Mouse (Mus musculus) cerebellum, adult 2 months (tissue): ENCODE measurements around the gene F7. TPM values are rescaled to one million over a fixed set of nuclear protein-coding genes. Genes with fewer than 3 reads are reported as not detected.
A peak's percentile ranks its signal among the peaks of the same experiment; 100 is the strongest.

Experiments
- DNase-seq, 2 experiments: peaks; one replicate each; pipeline ENCODE4 v3.0.0; 2021
- H3K27ac ChIP-seq: fragments of 200-500 bp; 2 replicates; pipeline ENCODE4 v1.5.1; 2012; ENCODE audit warnings: low read length, control low read depth, inconsistent platforms; ENCODE audit not compliant: insufficient read depth
- H3K27me3 ChIP-seq: fragments of 200-500 bp; 2 replicates; pipeline ENCODE4 v1.6.1; 2012; ENCODE audit warnings: inconsistent platforms, mild to moderate bottlenecking, low read length, moderate library complexity; ENCODE audit not compliant: control insufficient read depth, insufficient read depth
- H3K4me1 ChIP-seq: fragments of 200-500 bp; 2 replicates; pipeline ENCODE4 v1.6.1; 2011; ENCODE audit warnings: low read length; ENCODE audit not compliant: control insufficient read depth, insufficient read depth
- H3K4me3 ChIP-seq: fragments of 200-500 bp; replicated peaks from 2 replicates; pipeline ENCODE3; 2011; ENCODE audit warnings: mild to moderate bottlenecking, low read depth, low read length, control low read depth; ENCODE audit not compliant: insufficient read depth
- CTCF ChIP-seq: fragments of 200-500 bp; IDR thresholded peaks from 2 replicates; pipeline ENCODE4 v1.5.1; 2011; ENCODE audit warnings: low read depth, mild to moderate bottlenecking, control low read depth, low read length, moderate library complexity, borderline replicate concordance; ENCODE audit not compliant: insufficient read depth
- POLR2A ChIP-seq: fragments of 200-500 bp; IDR thresholded peaks from 2 replicates; pipeline ENCODE4 v1.6.1; 2011; ENCODE audit warnings: low read length, control low read depth, borderline replicate concordance; ENCODE audit not compliant: insufficient read depth
- WGBS: fragments of 180-500 bp; shearing (Covaris S2); methylation state at CpG from one replicate; pipeline ENCODE4 v1.1.7; 2018; 5-methylcytosine and 5-hydroxymethylcytosine counted together
- polyA plus RNA-seq: library from polyadenylated mRNA; depleted of rRNA; stranded (reverse); fragments of >200 nt; gene quantifications from 2 replicates; pipeline ENCODE4 v1.2.3, GENCODE M21; 2012; rRNA removed

Gene F7
- polyA plus RNA-seq, result 0.05 and 0.06 TPM in 2 replicates

DNA sequence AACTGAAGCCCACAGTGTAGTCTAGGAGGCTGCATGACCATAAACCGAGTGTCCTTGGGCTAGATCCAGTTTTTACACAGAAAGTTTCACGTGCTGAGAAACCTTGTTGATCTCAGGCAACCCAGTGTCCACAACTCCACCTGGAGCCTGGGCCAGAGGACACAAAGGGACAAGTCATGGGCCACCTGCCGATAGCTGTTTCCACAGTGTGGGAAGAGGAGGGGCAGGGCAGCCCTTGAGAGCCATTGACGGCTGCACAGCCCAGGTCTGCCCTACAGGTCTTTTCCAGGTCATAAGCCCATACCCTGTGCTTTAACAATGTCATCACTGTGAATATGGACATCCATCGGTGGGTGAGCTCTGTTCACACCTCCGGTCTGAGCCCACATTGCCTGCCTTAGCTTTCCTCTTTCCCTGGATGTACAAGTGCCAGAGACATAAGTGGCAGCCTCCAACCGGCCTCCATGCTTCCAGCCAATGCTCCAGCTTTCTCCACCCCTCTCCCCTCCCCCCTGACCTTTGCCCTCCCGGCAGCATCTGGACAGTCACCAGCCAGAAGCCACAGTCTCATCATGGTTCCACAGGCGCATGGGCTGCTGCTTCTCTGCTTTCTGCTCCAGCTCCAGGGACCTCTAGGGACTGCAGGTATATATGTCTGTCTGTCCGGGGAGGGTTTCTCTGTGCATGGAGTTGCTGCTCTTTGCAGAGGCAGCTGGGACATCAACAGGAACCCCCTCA, at the start of gene F7:
TSS of gene F7 (plus strand) at position 548 of the 738 bp plus-strand sequence.
- no peak for TF ChIP-seq POLR2A
- TF ChIP-seq CTCF, result no peak
- WGBS, result 55% methylated on average over 10 of the region's 10 CpGs
- peaks cover 12% of the 10 kb centered on the region for H3K4me1 ChIP-seq
- H3K27ac ChIP-seq, result no peak within 1 kb of the TSS
- no peaks in the 10 kb centered on the region for H3K27me3 ChIP-seq
- no peak for DNase-seq
- H3K4me3 ChIP-seq, result no peak within 1 kb of the TSS

DNA sequence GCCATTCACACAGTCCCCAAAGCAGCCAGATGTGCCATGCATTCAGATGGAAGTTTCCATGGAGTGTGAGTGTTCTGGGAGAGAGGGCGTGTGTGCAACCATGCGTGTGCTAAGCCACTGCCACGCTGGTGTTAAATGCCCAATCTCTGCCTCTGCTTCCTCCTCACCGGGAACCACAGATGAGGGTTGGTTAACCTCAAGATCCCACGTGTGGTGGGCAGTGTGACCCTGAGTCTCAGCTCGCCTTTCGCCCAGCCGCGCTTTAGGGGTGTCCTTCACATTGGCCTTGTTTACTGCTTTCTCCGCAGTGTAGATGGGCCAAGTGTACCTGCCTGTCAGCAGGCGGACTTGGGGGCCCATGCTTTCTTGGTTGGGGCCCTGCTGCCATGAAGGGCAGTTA, 49.5 kb upstream of the F7 start:
- Histone ChIP-seq H3K27me3 (no peaks in the 10 kb centered on the region), H3K27ac (no peak overlapping the region), H3K4me1 (peaks cover 18% of the 10 kb centered on the region), H3K4me3 (no peak overlapping the region)
- no peak for DNase-seq
- no peak for TF ChIP-seq POLR2A
- TF ChIP-seq CTCF, result no peak
- WGBS, result 78% methylated on average over 11 of the region's 11 CpGs

DNA sequence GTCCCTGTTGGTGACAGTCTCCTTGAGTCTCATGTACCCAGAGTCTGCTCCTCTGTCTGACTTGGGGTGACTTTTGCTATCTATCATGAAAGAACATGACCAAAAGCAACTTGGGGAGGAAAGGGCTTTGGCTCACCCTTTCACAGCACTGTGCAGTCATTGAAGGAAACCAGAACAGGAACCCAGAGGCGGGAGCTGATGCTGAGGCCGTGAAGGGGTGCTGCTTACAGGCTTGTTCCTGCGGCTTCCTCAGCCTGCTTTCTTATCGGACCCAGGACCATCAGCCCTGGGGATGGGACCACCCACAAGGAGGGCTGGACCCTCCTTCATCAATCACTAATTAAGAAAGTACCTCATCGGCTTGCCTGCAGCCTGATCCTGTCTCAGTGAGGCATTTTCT, 49.1 kb upstream of the F7 start:
- Histone ChIP-seq H3K27ac (no peak overlapping the region), H3K4me1 (peaks cover 18% of the 10 kb centered on the region), H3K4me3 (no peak overlapping the region), H3K27me3 (no peaks in the 10 kb centered on the region)
- no peak for DNase-seq
- WGBS, result 71% methylated on average over 5 of the region's 5 CpGs
- no peak for TF ChIP-seq CTCF

DNA sequence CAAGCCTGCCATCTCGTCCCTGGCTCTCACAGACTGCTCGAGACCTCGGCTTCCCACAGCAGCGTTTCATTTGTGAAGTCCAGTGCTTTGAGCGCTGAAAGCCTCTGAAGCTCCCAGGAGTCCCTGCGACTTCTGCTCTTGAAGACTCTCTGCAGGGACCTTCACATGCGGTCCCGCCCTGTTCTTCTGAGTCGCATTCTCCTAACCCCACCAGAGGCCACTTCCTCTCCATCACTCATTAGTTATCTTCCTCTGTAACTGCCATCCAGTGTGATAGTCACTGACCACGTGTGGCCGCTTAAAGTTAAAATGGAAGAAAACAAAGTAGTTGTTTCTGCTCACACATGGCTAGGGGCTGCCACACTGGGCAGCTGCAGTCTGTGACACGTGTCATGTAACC, 48.5 kb upstream of the F7 start:
- no peaks in the 10 kb centered on the region for H3K27me3 ChIP-seq
- no peak overlapping the region for H3K27ac ChIP-seq
- WGBS, result 76% methylated on average over 12 of the region's 12 CpGs
- no peak overlapping the region for H3K4me3 ChIP-seq
- H3K4me1 ChIP-seq, result peaks cover 18% of the 10 kb centered on the region
- TF ChIP-seq POLR2A (no peak), CTCF (no peak)
- DNase-seq, result no peak

DNA sequence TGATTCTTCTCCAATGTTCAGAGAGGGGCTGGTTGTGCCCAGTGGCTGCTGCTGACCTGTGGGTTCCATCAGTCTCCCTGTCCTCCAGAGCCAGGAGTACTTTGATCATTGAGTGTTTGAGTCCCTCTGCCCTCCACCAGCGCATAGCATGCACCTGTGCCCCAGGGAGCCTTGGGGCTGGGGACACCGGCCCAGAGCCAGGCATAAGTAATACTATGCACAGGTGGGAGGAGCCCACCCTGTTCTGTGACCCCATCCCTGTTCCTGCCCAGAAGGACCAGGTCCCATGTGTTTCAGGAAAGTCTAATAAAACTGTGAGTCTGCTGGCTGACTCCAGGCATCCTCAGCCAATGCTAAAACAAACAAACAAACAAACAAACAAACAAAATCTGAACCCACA, 47.5 kb upstream of the F7 start:
- H3K4me1 ChIP-seq, result peaks cover 23% of the 10 kb centered on the region
- DNase-seq, result no peak
- no peak for TF ChIP-seq CTCF
- no peak for TF ChIP-seq POLR2A
- no peak overlapping the region for H3K4me3 ChIP-seq
- WGBS, result 55% methylated on average over 2 of the region's 2 CpGs
- H3K27ac ChIP-seq, result 0 out of 2 replicates have a peak overlapping the region, but pooled peaks have one; percentile 33
- H3K27me3 ChIP-seq, result no peaks in the 10 kb centered on the region

DNA sequence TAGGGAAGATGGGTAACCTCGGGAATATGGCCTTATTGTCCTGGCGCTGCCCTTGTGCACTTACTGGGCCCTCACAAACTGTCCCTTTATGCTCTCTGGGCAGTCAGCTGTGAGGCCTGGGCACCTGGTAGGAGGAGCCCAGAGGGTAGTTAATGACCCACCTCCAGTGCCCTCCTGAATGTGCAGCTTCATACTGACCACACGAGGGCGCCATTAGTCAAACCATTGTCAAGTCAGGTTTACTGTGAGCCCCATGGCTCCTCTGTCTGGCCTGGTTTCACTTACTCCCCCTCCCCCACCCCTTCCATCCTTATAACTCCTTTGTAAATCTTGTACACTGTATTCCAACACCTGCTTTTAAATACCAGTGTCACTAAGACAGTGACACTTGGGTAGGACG, 47.1 kb upstream of the F7 start:
- H3K4me1 ChIP-seq, result peaks cover 27% of the 10 kb centered on the region
- H3K27ac ChIP-seq, result no peak overlapping the region
- DNase-seq, result peak; percentile 67 to 76
- 42% methylated on average over 5 of the region's 5 CpGs for WGBS
- H3K4me3 ChIP-seq, result no peak overlapping the region
- no peaks in the 10 kb centered on the region for H3K27me3 ChIP-seq
- peak; percentile 84 for TF ChIP-seq CTCF
- no peak for TF ChIP-seq POLR2A

DNA sequence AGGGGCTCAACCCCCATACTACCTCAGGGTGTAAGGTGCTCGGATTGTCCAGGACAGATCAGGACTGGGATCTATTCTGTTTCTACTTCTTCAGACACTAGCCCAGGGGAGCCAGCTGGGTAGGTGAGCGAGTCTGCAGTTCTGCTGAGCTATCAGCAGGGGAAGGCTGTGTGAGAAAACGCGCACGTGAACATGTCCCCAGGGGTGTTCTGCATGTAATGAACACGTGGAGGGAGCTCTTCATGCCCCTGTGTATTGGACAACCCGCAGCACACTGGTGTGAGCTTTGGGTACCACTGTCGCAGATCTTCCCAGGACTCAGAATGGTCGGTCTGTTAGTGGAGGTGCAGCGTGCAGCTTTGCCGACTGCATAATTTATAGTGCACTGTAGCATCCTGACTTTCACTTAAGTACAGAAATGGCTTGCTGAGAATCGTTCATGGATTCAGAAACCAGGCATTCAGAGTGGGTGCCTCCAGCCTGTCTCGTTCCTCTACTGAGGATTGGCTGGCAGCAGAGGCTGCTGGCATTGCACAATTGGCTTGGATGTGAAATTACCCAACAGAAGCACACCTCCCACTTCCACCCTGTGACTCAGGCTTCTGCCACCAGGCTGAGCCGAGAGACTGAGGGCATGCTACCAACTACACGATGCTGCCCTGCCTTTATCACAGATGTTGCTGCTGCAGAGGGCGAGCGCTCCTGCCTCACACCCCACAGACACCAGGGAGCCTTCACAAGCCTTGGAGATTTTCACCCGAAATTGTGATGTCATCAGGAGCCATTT, 42.0 kb upstream of the F7 start:
- Histone ChIP-seq H3K4me3 (peak overlapping the region; percentile 68), H3K27ac (peak overlapping the region; percentile 82), H3K27me3 (no peaks in the 10 kb centered on the region), H3K4me1 (peaks cover 54% of the 10 kb centered on the region)
- peak; percentile 88 to 94 for DNase-seq
- 13% methylated on average over 18 of the region's 18 CpGs for WGBS
- TF ChIP-seq POLR2A (peak; percentile 79), CTCF (peak; percentile 53; the same call in 1 of the 2 replicates)
